10 mouse cellular contexts compared by ENCODE assay signal in genomic region chr4:142221025-142221756, GRCm38 (mm10). TPM values are rescaled to one million over a fixed set of nuclear protein-coding genes. Genes with fewer than 3 reads are reported as not detected.
DNase-seq lines count a peak whose midpoint lies in the region; ATAC-seq lines count a peak whose summit lies in the region.
"Had no signal": no experiment of that assay in that cellular context is flagged by ENCODE, and none has a peak within 500 bp of the region (broad histone marks: within the 10 kb centered on the region; RNA-seq: fewer than 3 reads in every experiment).

No protein-coding gene starts in this region.

- no peaks in the 10 kb centered on the region for H3K36me3 ChIP-seq in hindbrain, embryonic 13.5 days
- no peaks in the 10 kb centered on the region for H3K36me3 ChIP-seq in limb, embryonic 15.5 days

- peaks cover 56% of the 10 kb centered on the region for H3K4me1 ChIP-seq in hindbrain, embryonic 13.5 days (replicated peaks)
- peaks cover 61% of the 10 kb centered on the region for H3K4me1 ChIP-seq in limb, embryonic 15.5 days

- no peak for ATAC-seq in hindbrain, embryonic 13.5 days (ENCODE audit: low FRiP score)
- ATAC-seq in limb, embryonic 15.5 days (ENCODE audit: insufficient number of reproducible peaks, low FRiP score, low TSS enrichment, low read depth), result peak; percentile 7; the same call in 1 of the 2 replicates
- ATAC-seq in cerebellum, adult (ENCODE audit: insufficient number of reproducible peaks, low FRiP score, low TSS enrichment), result no peak

- WGBS in hindbrain, embryonic 13.5 days, result 65% methylated on average over 18 of the region's 18 CpGs
- 18% methylated on average over 18 of the region's 18 CpGs for WGBS in limb, embryonic 15.5 days

- H3K4me2 ChIP-seq in hindbrain, embryonic 13.5 days, result no peak overlapping the region
- H3K4me2 ChIP-seq in limb, embryonic 15.5 days, result 0 out of 2 replicates have a peak overlapping the region, but pooled peaks have one; percentile 14

- peak overlapping the region; percentile 40 for H3K27ac ChIP-seq in hindbrain, embryonic 13.5 days
- peak overlapping the region; percentile 80 for H3K27ac ChIP-seq in limb, embryonic 15.5 days

- H3K27me3 ChIP-seq in hindbrain, embryonic 13.5 days, result no peaks in the 10 kb centered on the region
- H3K27me3 ChIP-seq in limb, embryonic 15.5 days, result no peaks in the 10 kb centered on the region

- intact Hi-C loops in heart, postnatal 36 days (cut with DNase I), result no loop called here

- H3K9me3 ChIP-seq in hindbrain, embryonic 13.5 days, result no peaks in the 10 kb centered on the region
- no peaks in the 10 kb centered on the region for H3K9me3 ChIP-seq in limb, embryonic 15.5 days

- H3K9ac ChIP-seq in hindbrain, embryonic 13.5 days, result no peak overlapping the region
- no peak overlapping the region for H3K9ac ChIP-seq in limb, embryonic 15.5 days

- peak; percentile 96 for DNase-seq in heart, adult 11 months
- DNase-seq in heart, postnatal 36 days, result no peak
- peak; percentile 79 for DNase-seq in embryo, embryonic 10.5 days (ENCODE audit: low spot score)
- no peak for DNase-seq in ovary, postnatal 36 days (ENCODE audit: low spot score)
- no peak for DNase-seq in adrenal gland, postnatal 4 days (ENCODE audit: low spot score in 2 of 2)
- DNase-seq: adrenal gland, adult 2 months had no signal

- no peak overlapping the region for H3K4me3 ChIP-seq in hindbrain, embryonic 13.5 days
- H3K4me3 ChIP-seq in limb, embryonic 15.5 days, result no peak overlapping the region
- H3K4me3 ChIP-seq: erythroblast, embryonic 14.5 days had no signal

RNA-seq across cellular contexts. Expression of gene Kazn, which starts 18.0 kb away (rescaled TPM):
- total RNA-seq in heart, postnatal 36 days (2021), result 1 to 10 TPM; 3.4 to 3.6 TPM
- 17.9 and 19.1 TPM in 2 replicates for polyA plus RNA-seq in hindbrain, embryonic 13.5 days (2015; fragmentation: Nextera tagmentation; extraction: Ambion mirVana)
- 11.1 and 15.2 TPM in 2 replicates for polyA plus RNA-seq in limb, embryonic 15.5 days (2015; fragmentation: Nextera tagmentation; extraction: Ambion mirVana)
- total RNA-seq in adrenal gland, postnatal 4 days (2021), result 10 to 100 TPM; 40.7 to 42.6 TPM

Comparison
In these comparisons a context has a peak if more than half of its experiments do, and no peak if none do; other contexts are left out.
1. DNase-seq: peak in heart, adult 11 months (single experiment) and embryo, embryonic 10.5 days (single experiment); none in heart, postnatal 36 days (0 of 2), ovary, postnatal 36 days (single experiment) and adrenal gland, postnatal 4 days (0 of 2).
2. RNA of gene Kazn, which starts 18.0 kb away (total RNA-seq): 40.7 to 42.6 TPM in adrenal gland, postnatal 4 days; 3.4 to 3.6 TPM in heart, postnatal 36 days; every median in the first group is over 4 times any median in the second.